Mouse (Mus musculus): ENCODE results near the gene Zmym2. TPM values are rescaled to one million over a fixed set of nuclear protein-coding genes. Genes with fewer than 3 reads are reported as not detected.
A peak's percentile ranks its signal among the peaks of the same experiment; 100 is the strongest.

Zmym2 gene
- total RNA-seq, 2 experiments from 2014 or later = 21.6 to 69.7 TPM

DNA sequence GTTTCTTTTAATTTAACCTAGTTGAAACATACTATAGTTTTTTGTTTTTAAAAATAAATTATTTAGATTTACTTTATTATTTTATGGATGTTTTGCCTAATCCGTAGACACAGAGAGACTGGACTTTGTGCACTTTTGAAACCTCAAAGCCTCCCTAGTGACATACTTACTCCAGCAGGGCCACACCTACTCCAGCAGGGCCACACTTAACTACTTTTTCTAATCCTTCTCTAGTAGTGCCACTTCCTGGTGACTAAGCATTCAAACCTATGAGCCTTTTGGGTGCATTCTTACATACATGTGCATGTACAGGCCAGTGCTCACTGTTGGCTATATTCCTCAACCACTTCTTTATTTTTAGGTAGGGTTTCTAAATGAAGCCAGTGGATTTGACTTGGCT lies 19.2 kb downstream of the Zmym2 start:
- no peak for ATAC-seq (ENCODE audit: poor library complexity, severe bottlenecking)

GRCm38 (mm10) chr14:56918532-56918931 lies 32.1 kb downstream of the Zmym2 start:
- peak; percentile 100 for ATAC-seq (ENCODE audit: poor library complexity, severe bottlenecking)

DNA sequence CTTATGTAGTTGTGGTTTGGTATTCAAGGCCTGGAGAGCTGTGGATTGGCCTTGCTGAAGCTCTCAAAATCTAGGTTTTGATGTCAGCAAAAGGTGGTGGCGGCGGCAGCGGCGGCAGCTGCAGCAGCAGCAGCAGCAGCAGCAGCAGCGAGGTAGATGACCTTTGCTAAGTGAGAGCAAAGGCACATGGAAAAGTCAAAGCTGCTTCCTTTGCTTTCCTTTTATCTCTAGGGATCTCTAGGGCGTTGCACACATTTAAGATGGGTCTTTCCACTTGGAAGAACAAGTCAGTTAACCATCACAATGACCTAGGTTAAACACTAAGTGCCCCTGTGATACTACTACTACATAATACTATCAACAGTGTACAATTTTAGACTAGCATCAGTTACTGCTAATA lies 49.0 kb downstream of the Zmym2 start:
- no peak for ATAC-seq (ENCODE audit: poor library complexity, severe bottlenecking)

GRCm38 (mm10) chr14:56939903-56940302 lies 53.5 kb downstream of the Zmym2 start:
- no peak for ATAC-seq (ENCODE audit: poor library complexity, severe bottlenecking)

DNA sequence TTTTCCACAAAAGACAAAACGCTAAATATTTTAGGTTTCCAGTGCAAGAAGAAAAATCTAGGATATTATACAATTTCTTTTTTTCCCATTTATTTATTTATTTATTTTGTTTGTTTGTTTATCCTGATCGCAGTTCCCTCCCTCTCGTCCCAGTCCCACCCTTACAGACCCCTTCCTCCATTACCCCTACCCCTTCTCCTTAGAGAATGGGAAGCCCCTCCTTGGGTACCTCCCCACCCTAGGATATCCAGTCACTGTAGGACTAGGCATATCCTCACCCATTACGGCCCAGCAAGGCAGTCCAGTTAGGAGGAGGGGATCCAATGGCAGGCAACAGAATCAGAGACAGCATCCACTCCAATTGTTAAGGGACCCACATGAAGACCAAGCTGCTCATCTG lies 66.5 kb downstream of the Zmym2 start:
- no peak for ATAC-seq (ENCODE audit: poor library complexity, severe bottlenecking)

DNA sequence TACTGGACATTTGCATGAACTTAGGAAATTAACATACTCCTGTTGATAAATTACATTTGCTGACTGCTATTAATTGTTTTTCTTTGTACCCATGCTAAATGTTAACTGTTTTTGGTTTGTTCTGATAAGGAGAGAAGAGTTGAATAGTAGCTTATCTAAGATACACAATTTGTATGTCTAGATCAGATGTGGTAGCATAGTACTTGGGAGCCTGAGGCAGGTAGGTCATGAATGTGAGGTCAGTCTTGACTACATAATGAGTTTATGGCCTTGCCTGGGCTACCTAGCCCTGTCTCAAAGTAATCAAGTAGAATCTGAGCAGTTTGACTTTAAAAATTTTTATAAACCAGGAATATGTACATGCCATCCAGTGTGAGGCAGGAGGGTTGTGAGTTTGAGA lies 67.9 kb downstream of the Zmym2 start:
- no peak for ATAC-seq (ENCODE audit: poor library complexity, severe bottlenecking)

GRCm38 (mm10) chr14:56963969-56964734 lies 77.7 kb downstream of the Zmym2 start:
- no peak for ATAC-seq (ENCODE audit: poor library complexity, severe bottlenecking)

DNA sequence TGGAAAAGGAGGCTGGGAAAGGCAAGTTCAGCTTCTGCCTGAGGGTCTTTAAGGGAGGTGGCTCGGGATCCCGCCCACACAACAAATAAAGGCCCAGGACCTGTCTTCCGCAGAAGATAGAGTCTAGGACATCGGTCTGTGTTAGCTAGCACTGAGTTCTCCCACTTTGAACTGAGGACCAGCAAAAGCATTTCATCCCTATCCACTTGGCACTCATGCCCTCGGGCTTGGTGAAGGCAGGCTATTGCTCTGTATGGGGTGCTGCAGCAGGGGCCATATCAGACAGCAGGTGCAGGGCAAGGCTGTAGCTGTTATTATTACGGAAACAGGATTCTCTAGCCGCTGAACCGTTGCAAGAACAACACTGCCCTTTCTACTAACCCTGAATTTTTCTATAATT lies 83.2 kb downstream of the Zmym2 start:
- no peak for ATAC-seq (ENCODE audit: poor library complexity, severe bottlenecking)

DNA sequence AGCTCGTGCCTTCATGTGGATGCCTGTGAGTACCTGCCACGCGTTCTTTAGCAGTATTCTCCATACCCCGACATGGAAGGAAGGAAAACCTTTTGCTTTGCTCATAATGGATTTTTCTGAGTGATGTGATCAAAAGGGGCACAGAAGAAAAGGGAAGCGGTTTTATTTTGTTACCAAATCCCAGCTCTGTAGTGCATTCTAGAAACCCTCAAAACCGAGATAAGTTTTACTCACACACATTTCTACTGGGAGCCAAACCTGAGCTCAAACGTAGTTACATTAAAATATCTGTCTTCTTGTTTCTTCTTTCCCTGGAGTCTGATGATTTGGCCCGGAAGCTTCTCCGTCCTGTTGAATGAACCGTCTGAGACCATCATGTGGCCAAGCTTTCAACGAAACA lies 83.7 kb downstream of the Zmym2 start:
- ATAC-seq (ENCODE audit: poor library complexity, severe bottlenecking) = peak; percentile 49; the same call in 1 of the 2 replicates

DNA sequence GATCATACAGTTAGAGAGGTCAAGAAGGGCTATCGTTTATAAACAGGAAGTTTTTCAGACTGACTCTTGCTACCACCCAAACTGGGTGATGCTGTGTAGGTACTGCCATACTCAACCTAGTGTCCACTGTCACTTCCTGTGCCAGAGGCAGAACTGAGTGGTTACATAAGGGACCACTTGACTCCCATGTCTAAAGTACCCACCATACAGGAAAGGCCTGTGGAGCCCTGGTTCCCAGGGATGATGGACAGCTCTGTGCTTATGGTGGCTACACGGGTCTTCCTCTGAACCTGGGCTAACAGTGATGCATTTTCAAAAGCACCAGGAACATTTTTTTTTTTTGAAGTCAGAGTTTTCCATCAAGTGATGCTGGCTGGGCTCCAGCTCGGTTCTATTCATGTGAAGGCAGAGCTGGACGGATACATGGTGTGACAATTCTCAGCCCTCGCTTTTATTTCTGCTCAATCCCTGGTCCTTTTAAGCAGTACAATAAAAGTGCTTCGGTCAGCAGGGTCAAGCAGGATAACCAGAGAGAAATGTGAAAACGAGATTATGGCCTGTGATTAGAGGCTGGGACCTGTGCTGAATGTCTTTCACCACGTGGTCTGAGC lies 91.7 kb downstream of the Zmym2 start:
- no peak for ATAC-seq (ENCODE audit: poor library complexity, severe bottlenecking)

- ATAC-seq (ENCODE audit: poor library complexity, severe bottlenecking) = no peak
These were observed 102.2 kb downstream of the Zmym2 start for GRCm38 (mm10) chr14:56988621-56989020.

Other genes starting within 250 kb of the Zmym2 start
- gene Mphosph8, start 218.4 kb upstream of the Zmym2 start, total RNA-seq (2015) = 27.7 and 29.8 TPM in 2 replicates
- gene Mphosph8, start 218.4 kb upstream of the Zmym2 start, total RNA-seq (2017) = 22.9 and 32.1 TPM in 2 replicates
- 37.7 and 39.6 TPM in 2 replicates for gene Pspc1, start 108.3 kb upstream of the Zmym2 start, total RNA-seq (2015)
- 73.0 and 82.4 TPM in 2 replicates for gene Pspc1, start 108.3 kb upstream of the Zmym2 start, total RNA-seq (2017)
- gene Zmym5, start 74.9 kb upstream of the Zmym2 start, total RNA-seq (2015) = 24.2 and 28.6 TPM in 2 replicates
- 17.2 and 19.2 TPM in 2 replicates for gene Zmym5, start 74.9 kb upstream of the Zmym2 start, total RNA-seq (2017)
- not detected in 2 replicates for gene Gja3, start 171.4 kb downstream of the Zmym2 start, total RNA-seq (2015)
- gene Gja3, start 171.4 kb downstream of the Zmym2 start, total RNA-seq (2017) = not detected in 2 replicates
- gene Gjb2, start 218.0 kb downstream of the Zmym2 start, total RNA-seq (2015) = 0.11 TPM in 1 of 2 replicates, not detected in the other
- gene Gjb2, start 218.0 kb downstream of the Zmym2 start, total RNA-seq (2017) = 0.11 TPM in 1 of 2 replicates, not detected in the other
- gene Gm4491, start 229.2 kb downstream of the Zmym2 start, total RNA-seq (2015) = not detected in 2 replicates
- gene Gm4491, start 229.2 kb downstream of the Zmym2 start, total RNA-seq (2017) = not detected in 2 replicates
- gene Gjb6, start 247.0 kb downstream of the Zmym2 start, total RNA-seq (2015) = not detected in 2 replicates
- gene Gjb6, start 247.0 kb downstream of the Zmym2 start, total RNA-seq (2017) = not detected in 2 replicates

All from megakaryocyte, adult 5-6 weeks (primary cell).